Mouse (Mus musculus) CH12.LX (cell line): Measurements from ENCODE around the gene Mcl1. TPM values are rescaled to one million over a fixed set of nuclear protein-coding genes. Genes with fewer than 3 reads are reported as not detected.

Experiments used
- DNase-seq: peaks from one replicate; pipeline ENCODE4 v3.0.0-alpha.2; 2013; ENCODE audit errors: extremely low read depth
- H3K27ac ChIP-seq: 2 replicates; pipeline ENCODE4 v1.5.1; 2012; ENCODE audit warnings: low read depth, mild to moderate bottlenecking, control low read depth, moderate library complexity; ENCODE audit not compliant: insufficient read depth
- H3K27me3 ChIP-seq: replicated peaks from 2 replicates; pipeline ENCODE3; 2012; ENCODE audit warnings: inconsistent platforms
- H3K36me3 ChIP-seq, 2 experiments: replicated peaks in 1 of 2; 2 replicates each; pipeline versions ENCODE3 to v1.6.1; 2012; ENCODE audit warnings: inconsistent platforms in 1 of 2, low read length in 1 of 2, mild to moderate bottlenecking in 1 of 2, mixed read lengths in 1 of 2, moderate library complexity in 1 of 2; ENCODE audit not compliant: control insufficient read depth in 1 of 2, insufficient read depth in 1 of 2
- H3K4me1 ChIP-seq, 2 experiments: 2 replicates each; pipeline ENCODE4 v1.6.1; 2012; ENCODE audit warnings: inconsistent platforms in 1 of 2, moderate library complexity in 1 of 2; ENCODE audit not compliant: insufficient read depth in 2 of 2, control insufficient read depth in 1 of 2
- H3K4me2 ChIP-seq: 2 replicates; pipeline ENCODE4 v1.6.1; 2012; ENCODE audit warnings: low read depth, mild to moderate bottlenecking, control low read depth; ENCODE audit not compliant: poor library complexity, insufficient read depth, severe bottlenecking
- H3K4me3 ChIP-seq, 3 experiments: fragments of 150-350 bp in 1 of 3; sonication (generic) in 1 of 3; replicated peaks in 1 of 3; 2 replicates each; pipeline versions ENCODE3 to v1.5.1; 2011 to 2012; ENCODE audit warnings: low read depth in 2 of 3, low read length in 2 of 3, mild to moderate bottlenecking in 2 of 3, moderate library complexity in 2 of 3, control low read depth in 1 of 3, improper control_type of control experiment in 1 of 3, inconsistent platforms in 1 of 3, mixed read lengths in 1 of 3; ENCODE audit not compliant: poor library complexity in 1 of 3
- H3K79me2 ChIP-seq: replicated peaks from 2 replicates; pipeline ENCODE4 v1.6.1; 2012; ENCODE audit warnings: mild to moderate bottlenecking, moderate library complexity; ENCODE audit not compliant: control insufficient read depth, poor library complexity, insufficient read depth, severe bottlenecking; ENCODE audit errors: extremely low read depth
- H3K9ac ChIP-seq: 2 replicates; pipeline ENCODE4 v1.6.1; 2012; ENCODE audit warnings: low read depth, mild to moderate bottlenecking, control low read depth, moderate library complexity; ENCODE audit not compliant: insufficient read depth
- H3K9me3 ChIP-seq: replicated peaks from 2 replicates; pipeline ENCODE3; 2012; ENCODE audit warnings: low read length, inconsistent platforms, mixed read lengths
- BHLHE40 ChIP-seq: IDR thresholded peaks from 2 replicates; pipeline ENCODE4 v1.6.1; 2011; ENCODE audit warnings: mild to moderate bottlenecking, low read depth, low read length, improper control_type of control experiment
- CHD1 ChIP-seq: IDR thresholded peaks from 2 replicates; pipeline ENCODE4 v1.6.1; 2012; ENCODE audit warnings: low read depth, low read length, improper control_type of control experiment, inconsistent platforms
- CTCF ChIP-seq, 2 experiments: IDR thresholded peaks in 1 of 2; conservative IDR thresholded peaks in 1 of 2; 2 replicates each; pipeline ENCODE4 v1.5.1; 2011 to 2012; ENCODE audit warnings: low read depth in 2 of 2, low read length in 2 of 2, improper control_type of control experiment in 1 of 2, inconsistent platforms in 1 of 2, mild to moderate bottlenecking in 1 of 2, moderate library complexity in 1 of 2
- E2F4 ChIP-seq: IDR thresholded peaks from 2 replicates; pipeline ENCODE4 v1.6.1; 2011; ENCODE audit warnings: low read depth, low read length, improper control_type of control experiment; ENCODE audit not compliant: insufficient replicate concordance
- ETS1 ChIP-seq: conservative IDR thresholded peaks from 2 replicates; pipeline ENCODE4 v1.6.1; 2012; ENCODE audit warnings: low read depth, mild to moderate bottlenecking, inconsistent platforms, low read length, improper control_type of control experiment, moderate library complexity
- GABPA ChIP-seq: IDR thresholded peaks from 2 replicates; pipeline ENCODE4 v1.6.1; 2012; ENCODE audit warnings: low read depth, low read length, improper control_type of control experiment, inconsistent platforms; ENCODE audit not compliant: insufficient replicate concordance
- IRF4 ChIP-seq: IDR thresholded peaks from 2 replicates; pipeline ENCODE4 v1.6.1; 2014; ENCODE audit warnings: low read depth, mild to moderate bottlenecking, inconsistent platforms, low read length, improper control_type of control experiment
- JUN ChIP-seq: IDR thresholded peaks from 2 replicates; pipeline ENCODE4 v1.6.1; 2011; ENCODE audit warnings: low read depth, mild to moderate bottlenecking, low read length, improper control_type of control experiment, moderate library complexity; ENCODE audit not compliant: insufficient read depth
- KAT2A ChIP-seq: IDR thresholded peaks from 2 replicates; pipeline ENCODE4 v1.6.1; 2012; ENCODE audit warnings: low read length, improper control_type of control experiment, inconsistent platforms; ENCODE audit not compliant: insufficient replicate concordance
- MAFK ChIP-seq: IDR thresholded peaks from 2 replicates; pipeline ENCODE4 v1.6.1; 2011; ENCODE audit warnings: low read length, improper control_type of control experiment; ENCODE audit not compliant: insufficient replicate concordance
- MEF2A ChIP-seq: IDR thresholded peaks from 2 replicates; pipeline ENCODE4 v1.6.1; 2014; ENCODE audit warnings: low read depth, mild to moderate bottlenecking, inconsistent platforms, low read length, improper control_type of control experiment, borderline replicate concordance
- MYC ChIP-seq: IDR thresholded peaks from 2 replicates; pipeline ENCODE4 v1.6.1; 2011; ENCODE audit warnings: low read depth, mild to moderate bottlenecking, improper control_type of control experiment, low read length
- NELFE ChIP-seq: IDR thresholded peaks from 2 replicates; pipeline ENCODE4 v1.6.1; 2011; ENCODE audit warnings: low read depth, low read length, improper control_type of control experiment
- RCOR1 ChIP-seq: conservative IDR thresholded peaks from 2 replicates; pipeline ENCODE4 v1.6.1; 2012; ENCODE audit warnings: low read depth, mild to moderate bottlenecking, inconsistent platforms, low read length, improper control_type of control experiment
- SIN3A ChIP-seq: IDR thresholded peaks from 2 replicates; pipeline ENCODE4 v1.6.1; 2012; ENCODE audit warnings: low read length, improper control_type of control experiment, inconsistent platforms
- SMC3 ChIP-seq: IDR thresholded peaks from 2 replicates; pipeline ENCODE4 v1.6.1; 2011; ENCODE audit warnings: low read depth, low read length, improper control_type of control experiment
- UBTF ChIP-seq: IDR thresholded peaks from 2 replicates; pipeline ENCODE4 v1.6.1; 2012; ENCODE audit warnings: low read depth, mild to moderate bottlenecking, inconsistent platforms, low read length, improper control_type of control experiment, moderate library complexity
- USF1 ChIP-seq: IDR thresholded peaks from 2 replicates; pipeline ENCODE4 v1.6.1; 2014; ENCODE audit warnings: low read depth, mild to moderate bottlenecking, inconsistent platforms, low read length, improper control_type of control experiment
- USF2 ChIP-seq: conservative IDR thresholded peaks from 2 replicates; pipeline ENCODE4 v1.6.1; 2011; ENCODE audit warnings: low read depth, low read length, improper control_type of control experiment
- ZC3H11A ChIP-seq: IDR thresholded peaks from 2 replicates; pipeline ENCODE4 v1.6.1; 2012; ENCODE audit warnings: low read depth, mild to moderate bottlenecking, inconsistent platforms, low read length, improper control_type of control experiment
- ZMIZ1 ChIP-seq: IDR thresholded peaks from 2 replicates; pipeline ENCODE4 v1.6.1; 2012; ENCODE audit warnings: low read depth, mild to moderate bottlenecking, inconsistent platforms, low read length, improper control_type of control experiment
- ZNF384 ChIP-seq: IDR thresholded peaks from 2 replicates; pipeline ENCODE4 v1.6.1; 2012; ENCODE audit warnings: low read depth, low read length, improper control_type of control experiment, inconsistent platforms
- dilution Hi-C: fragments of 300-500 bp; cut with MboI; formaldehyde crosslinking; loops from 2 replicates; pipeline ENCODE4 v1.14.3; 2020; ENCODE audit warnings: low sequenced_read_pairs; ENCODE audit not compliant: extremely low pct_unique_long_range_greater_than_20kb, extremely low pct_ligation_motif_present
- in situ Hi-C: fragments of 300-500 bp; cut with MboI; formaldehyde crosslinking; loops from 3 replicates; pipeline ENCODE4 v1.14.3; 2019; ENCODE audit warnings: low sequenced_read_pairs, low pct_ligation_motif_present, low pct_unique_long_range_greater_than_20kb, mixed read lengths
- polyA plus RNA-seq: library from polyadenylated mRNA; unstranded; fragments of >175 nt; gene quantifications from 2 replicates; pipeline ENCODE4 v1.2.1, GENCODE M21; 2012; ENCODE audit warnings: low read depth; ENCODE audit not compliant: insufficient read length
- total RNA-seq, 2 experiments: library from RNA; depleted of rRNA; stranded (reverse); fragments of 300-350 nt in 1 of 2; fragments of >200 nt in 1 of 2; gene quantifications; 2 replicates each; pipeline ENCODE4 v1.2.3; 2012 to 2014

Gene Mcl1
- total and polyA plus RNA-seq, 3 experiments = 95.9 to 225 (median 188) TPM

DNA sequence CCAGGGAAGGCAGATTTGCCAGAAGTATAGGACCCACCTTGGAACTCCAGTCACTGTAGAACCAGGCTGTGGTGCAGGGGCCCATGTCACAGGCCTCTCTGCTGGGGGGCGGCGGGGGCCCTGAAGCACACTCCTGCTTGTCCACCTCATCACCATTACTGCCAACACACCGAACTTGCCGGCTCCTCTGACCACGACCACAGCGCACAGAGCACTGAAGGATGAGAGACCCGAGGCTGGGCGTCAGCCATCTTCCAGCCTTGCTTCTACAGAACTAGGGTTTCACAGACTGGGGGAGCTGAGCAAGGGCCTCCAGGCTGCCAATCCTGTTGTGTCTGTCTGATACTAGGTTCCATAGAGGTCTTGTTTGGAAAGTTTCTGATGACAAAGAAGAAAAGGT, 21.0 kb downstream of the Mcl1 start:
- no peak overlapping the region for H3K4me3 ChIP-seq
- peaks cover 0 to 6% of the 10 kb centered on the region in 2 experiments for H3K36me3 ChIP-seq
- H3K4me1 ChIP-seq = peaks cover 18 to 42% of the 10 kb centered on the region in 2 experiments
- H3K27me3 ChIP-seq = no peaks in the 10 kb centered on the region
- dilution Hi-C loops (no loop called here), in situ Hi-C loops (no loop called here)
- H3K4me2 ChIP-seq = no peak overlapping the region
- no peaks in the 10 kb centered on the region for H3K9me3 ChIP-seq
- DNase-seq = no peak
- H3K79me2 ChIP-seq = no peaks in the 10 kb centered on the region; the same call in 1 of the 2 replicates
- H3K27ac ChIP-seq = no peak overlapping the region
- no peak overlapping the region for H3K9ac ChIP-seq
- no peak for TF ChIP-seq ETS1
- no peak for TF ChIP-seq BHLHE40
- no peak for TF ChIP-seq MEF2A
- TF ChIP-seq ZMIZ1 = no peak

DNA sequence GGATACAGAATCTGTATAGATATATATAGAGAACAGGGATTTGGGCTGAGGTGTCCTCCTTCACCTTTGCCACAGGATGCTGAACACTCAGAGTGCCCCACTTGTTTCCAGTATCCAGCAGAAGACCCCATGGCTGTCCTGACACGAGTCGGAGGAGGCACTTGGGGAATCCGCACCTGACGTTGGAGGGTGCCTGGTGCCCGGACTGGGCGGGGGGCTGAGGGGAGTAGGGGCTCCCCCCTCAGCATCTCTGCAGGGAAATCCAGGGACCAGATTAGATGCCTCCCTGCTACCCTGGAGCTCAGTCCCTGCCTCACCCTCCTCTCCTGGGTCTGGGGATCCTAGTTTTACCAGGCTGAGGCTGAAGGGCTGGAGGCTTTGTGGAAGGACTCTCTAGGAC, 22.1 kb downstream of the Mcl1 start:
- H3K4me2 ChIP-seq = no peak overlapping the region
- no peak overlapping the region for H3K9ac ChIP-seq
- peaks cover 0 to 6% of the 10 kb centered on the region in 2 experiments for H3K36me3 ChIP-seq
- H3K9me3 ChIP-seq = no peaks in the 10 kb centered on the region
- H3K27me3 ChIP-seq = no peaks in the 10 kb centered on the region
- H3K4me3 ChIP-seq = no peak overlapping the region
- dilution Hi-C loops = no loop called here
- no peaks in the 10 kb centered on the region for H3K79me2 ChIP-seq
- no peak for DNase-seq
- TF ChIP-seq JUN (no peak), SIN3A (no peak), GABPA (no peak), MAFK (no peak), ZC3H11A (no peak), RCOR1 (no peak), USF1 (no peak), SMC3 (no peak), UBTF (no peak), MYC (no peak), USF2 (no peak), ZNF384 (no peak), KAT2A (no peak), IRF4 (no peak), E2F4 (no peak), CTCF (conservative IDR thresholded peaks at IDR 0.05 in 1 of 2, IDR thresholded peaks at IDR 0.05 in 1 of 2; ENCODE audit: low read depth in 2 of 2, low read length in 2 of 2) (no peak), ETS1 (no peak), NELFE (no peak), CHD1 (no peak)
- TF ChIP-seq, all 38 proteins: peak for 0
- in situ Hi-C loops = no loop called here
- no peak overlapping the region for H3K27ac ChIP-seq
- H3K4me1 ChIP-seq = peaks cover 7 to 33% of the 10 kb centered on the region in 2 experiments
